Mouse (Mus musculus): Measurements from ENCODE around the gene Flt1.

Gene Flt1

DNA sequence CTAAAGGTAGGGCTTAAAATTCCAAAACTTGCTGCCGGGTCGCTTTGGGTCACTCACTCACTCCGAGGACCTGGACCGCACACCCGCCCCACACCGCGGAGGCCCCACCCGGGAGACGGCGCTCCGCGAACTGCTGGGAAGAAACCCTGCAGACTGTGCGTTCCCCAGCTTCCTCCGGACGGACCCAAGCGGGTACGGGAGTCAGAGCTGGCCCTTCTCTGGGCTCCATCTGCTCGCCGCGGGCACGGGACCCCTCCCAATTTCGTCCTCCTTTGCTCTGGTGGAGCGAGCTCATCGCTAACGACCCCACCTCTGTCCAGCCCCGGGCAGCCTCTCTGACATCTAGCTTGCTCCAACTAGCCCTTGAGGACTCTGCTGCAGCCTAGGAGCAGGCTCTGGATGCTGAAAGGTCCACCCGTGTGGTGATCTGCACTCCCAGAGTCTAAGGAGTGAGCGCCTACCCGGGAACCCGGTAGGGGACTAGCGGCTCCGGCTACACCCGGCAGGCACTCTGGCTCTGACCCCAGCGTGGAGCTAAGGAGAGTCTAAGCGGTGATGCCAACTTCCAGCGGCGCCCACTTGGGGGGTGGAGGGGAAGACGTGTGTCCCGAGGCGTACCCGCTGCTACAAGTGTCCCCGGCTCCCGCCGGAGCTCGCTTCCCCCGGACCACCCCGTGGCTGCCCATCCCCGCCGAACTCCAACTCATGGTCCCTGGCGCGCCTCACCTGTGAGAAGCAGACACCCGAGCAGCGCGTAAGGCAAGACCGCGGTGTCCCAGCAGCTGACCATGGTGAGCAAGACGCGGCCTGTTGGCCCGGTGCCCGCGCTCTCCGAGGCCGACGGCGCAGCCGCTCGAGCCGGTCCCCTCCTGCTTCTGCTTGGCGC lies 623 bp downstream of the Flt1 start:
- ATAC-seq (ENCODE audit: insufficient number of reproducible peaks, low FRiP score, low TSS enrichment) = no peak

DNA sequence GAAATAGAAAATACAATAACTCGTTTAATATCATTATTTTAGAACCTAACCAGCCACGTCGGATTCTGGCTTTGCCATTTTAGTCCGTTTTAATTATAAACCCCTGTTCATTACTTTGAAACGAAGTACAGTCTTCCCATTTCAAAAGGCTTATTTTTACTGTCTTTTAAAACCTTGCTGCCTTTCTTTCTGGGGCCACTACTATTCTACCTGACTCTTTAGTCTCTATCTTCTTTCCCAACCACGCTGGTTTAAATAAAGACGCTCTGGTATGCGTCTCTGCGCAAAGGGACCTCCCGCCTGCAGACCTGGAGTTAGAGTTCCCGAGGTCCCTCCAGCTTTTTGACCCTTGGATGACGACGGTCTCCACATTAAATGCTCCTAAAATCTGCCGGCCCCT lies 1.4 kb downstream of the Flt1 start:
- ATAC-seq (ENCODE audit: insufficient number of reproducible peaks, low FRiP score, low TSS enrichment) = no peak

DNA sequence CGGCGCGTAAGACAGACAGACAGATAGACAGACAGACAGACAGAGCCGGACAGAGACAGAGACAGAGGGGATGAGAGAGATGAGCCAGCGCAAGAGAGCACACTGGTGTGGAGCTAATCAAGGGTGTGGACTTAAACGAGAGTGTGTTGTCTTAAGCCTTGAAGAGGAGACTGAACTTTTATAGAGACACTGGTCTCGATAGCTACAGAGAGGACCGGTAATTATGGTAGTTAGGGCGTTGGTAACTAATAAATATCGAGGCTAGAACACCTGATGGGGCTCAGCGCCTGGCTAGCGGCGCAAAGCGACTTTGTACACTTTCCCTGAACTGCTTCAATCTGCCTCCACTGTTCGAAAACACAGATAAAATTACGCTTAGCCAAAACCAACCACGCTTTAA lies 2.0 kb downstream of the Flt1 start:
- no peak for ATAC-seq (ENCODE audit: insufficient number of reproducible peaks, low FRiP score, low TSS enrichment)

DNA sequence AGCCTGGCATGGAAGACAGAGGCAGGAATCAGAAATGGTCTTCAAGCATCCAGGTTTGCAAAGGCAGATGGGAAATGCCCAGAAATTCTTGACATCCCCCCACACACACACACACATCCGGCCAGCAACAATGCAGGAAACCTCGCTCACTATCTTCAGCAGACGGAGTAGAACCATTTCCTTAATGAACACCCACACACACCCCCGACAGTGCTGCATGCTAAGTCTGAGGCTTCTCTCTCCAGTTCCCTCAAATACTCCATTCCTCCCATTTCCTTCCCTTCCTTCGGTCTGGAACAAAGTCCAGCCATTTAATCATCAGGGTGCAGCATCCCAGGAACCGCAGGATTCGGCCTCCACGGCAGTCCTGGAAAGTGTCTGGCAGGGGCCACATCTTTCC lies 4.4 kb downstream of the Flt1 start:
- no peak for ATAC-seq (ENCODE audit: insufficient number of reproducible peaks, low FRiP score, low TSS enrichment)

DNA sequence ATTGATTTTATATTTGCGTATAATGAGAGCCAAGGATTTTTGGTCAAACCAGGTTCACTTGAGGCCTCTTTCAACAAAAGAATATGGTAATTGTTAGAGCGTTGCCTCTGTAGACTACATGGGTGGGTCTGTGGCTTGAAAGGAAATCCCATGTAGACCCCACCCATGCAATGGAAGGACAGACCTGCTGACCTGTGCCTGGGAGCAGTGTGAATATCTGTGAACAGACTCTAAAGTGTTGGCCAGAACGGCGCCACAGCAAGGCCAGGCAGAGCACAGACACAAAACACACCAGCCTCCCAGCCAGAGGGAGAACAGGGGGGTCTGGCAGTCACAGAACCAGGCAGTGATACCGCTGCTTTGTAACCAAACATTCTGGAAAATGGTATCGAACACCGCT lies 7.5 kb downstream of the Flt1 start:
- ATAC-seq (ENCODE audit: insufficient number of reproducible peaks, low FRiP score, low TSS enrichment) = no peak

DNA sequence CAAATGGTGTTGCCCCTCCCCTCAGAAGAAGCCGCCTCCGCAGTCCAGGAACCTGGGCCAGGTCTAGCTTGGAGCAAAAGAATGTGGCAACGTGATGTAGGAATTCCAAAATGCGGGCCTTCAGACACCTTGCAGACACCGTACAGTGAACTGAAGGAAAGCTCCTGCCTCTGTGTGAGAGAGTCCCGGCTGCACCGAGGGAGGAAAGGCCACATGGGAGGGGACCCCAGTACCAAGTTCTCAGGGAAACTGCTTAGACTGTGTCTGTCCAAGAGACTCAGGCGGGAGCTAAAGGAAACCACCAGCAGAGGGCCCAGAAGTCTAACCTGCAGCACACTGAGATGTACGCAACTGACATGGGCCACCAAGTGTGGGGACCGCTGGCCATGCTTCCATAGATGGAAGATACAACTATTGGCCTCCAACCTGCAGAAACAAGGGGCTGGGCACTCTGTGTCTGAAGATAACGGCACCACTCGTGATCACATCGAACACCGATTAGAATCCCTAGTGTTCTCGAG lies 9.1 kb downstream of the Flt1 start:
- ATAC-seq (ENCODE audit: insufficient number of reproducible peaks, low FRiP score, low TSS enrichment) = no peak

DNA sequence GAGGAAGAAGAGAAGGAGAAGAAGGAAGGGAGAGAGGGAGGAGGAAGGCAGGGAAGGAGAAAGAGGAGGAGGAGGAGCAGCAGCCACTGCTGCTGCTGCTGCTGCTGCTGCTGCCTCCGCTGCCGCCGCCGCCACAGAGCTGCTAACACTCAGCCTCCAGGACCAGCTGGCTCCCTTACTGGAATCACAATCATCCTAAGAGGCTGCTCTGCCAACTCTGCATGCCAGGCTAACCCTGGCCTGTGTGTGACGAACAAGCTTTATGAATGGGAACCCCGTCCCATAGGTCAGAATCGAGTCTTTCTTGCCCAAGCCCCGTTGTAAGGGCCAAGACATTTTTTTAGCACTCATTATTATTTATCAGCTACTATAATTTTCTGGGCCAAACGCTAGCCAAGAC lies 9.5 kb downstream of the Flt1 start:
- no peak for ATAC-seq (ENCODE audit: insufficient number of reproducible peaks, low FRiP score, low TSS enrichment)

DNA sequence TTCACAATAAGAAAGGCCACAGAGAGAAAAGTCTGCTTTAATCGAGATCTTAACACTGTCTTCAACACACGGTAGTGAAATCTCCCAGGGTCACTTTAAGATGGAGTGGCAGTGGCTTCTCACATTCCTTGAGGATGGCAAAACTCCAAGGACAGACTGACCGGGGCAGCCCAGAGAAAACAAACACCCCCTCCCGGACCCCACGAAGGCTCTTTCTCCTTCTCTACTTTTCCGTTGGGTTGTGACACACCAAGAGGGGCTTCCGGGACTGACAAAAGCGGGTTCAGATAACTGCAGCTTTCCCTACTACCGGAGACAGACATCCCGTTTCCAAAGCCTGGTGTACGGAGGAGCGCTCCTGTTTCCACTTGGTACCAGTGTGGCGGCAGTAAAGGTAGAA lies 10.4 kb downstream of the Flt1 start:
- no peak for ATAC-seq (ENCODE audit: insufficient number of reproducible peaks, low FRiP score, low TSS enrichment)

DNA sequence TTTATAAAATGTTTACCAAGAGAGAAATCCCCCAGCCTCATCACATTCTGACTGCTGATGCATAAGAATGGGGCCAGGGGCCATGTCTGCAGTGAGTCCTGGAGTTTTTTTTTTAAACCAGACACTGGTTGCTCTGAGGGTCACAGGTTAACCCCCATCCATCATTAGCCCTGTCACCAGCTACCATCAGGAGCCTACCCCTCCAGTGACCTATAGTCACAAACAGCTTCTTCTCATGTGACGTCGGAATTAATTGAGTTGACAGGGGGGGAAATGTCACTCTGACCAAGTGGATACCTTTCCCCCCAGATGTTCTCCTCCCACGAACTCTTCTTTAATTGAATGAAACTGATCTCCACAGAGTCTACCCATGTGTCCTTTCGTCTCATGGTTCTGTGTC lies 17.3 kb downstream of the Flt1 start:
- ATAC-seq (ENCODE audit: insufficient number of reproducible peaks, low FRiP score, low TSS enrichment) = no peak

DNA sequence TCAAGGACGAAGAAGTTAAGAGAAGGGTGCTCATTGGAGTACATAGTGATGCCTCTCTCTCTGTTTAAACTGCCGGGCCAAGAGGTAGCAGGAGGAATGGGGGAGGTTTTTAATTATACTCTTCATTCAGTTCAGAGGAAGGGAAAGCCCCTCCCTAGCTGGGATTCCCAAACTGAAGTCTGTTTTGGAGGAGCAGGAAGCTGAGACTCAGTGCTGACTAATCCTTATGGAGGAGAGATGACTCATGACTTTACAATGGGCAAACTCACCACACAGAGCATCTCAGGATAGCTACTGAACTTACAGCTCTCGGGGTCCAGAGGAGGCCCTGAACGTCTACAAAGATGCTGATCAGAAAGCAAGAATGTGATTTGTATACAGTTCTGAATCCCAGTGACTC lies 18.3 kb downstream of the Flt1 start:
- ATAC-seq (ENCODE audit: insufficient number of reproducible peaks, low FRiP score, low TSS enrichment) = no peak

DNA sequence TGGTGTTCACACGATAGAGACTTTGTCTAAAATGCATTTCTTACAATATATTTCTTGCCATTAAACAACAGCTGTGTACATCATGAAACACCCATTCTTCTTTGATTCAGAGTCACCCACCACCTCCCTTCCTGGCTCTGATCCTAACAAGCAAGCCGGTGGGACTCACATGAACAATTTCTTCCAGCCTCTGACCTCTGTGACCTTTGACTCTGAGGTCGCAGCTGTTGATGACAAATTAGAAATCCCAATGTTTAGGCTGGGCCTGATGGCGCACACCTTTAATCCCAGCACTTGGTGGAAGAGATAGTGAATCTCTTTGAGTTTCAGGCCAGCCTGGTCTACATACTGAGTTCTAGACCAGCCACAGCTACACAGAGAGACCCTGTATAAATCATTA lies 20.9 kb downstream of the Flt1 start:
- no peak for ATAC-seq (ENCODE audit: insufficient number of reproducible peaks, low FRiP score, low TSS enrichment)

DNA sequence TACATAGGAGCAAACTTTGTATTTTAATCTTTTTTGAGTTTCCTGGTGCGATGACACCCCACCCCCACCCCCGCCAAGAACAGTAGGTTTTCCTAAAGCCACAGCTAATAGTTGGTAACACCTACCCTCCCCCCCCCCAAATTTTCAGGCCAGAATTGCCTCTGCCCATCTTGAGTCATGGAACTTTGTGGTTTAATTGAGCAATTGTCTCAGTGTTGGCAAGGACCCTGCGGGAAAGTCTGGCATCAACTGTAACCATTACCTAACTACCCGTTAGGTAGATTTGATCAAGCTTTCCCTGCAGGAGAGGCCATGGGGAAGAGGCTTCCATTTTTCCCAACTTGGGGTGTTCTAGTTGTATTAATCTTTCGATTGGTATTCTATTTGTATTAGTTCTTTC lies 23.4 kb downstream of the Flt1 start:
- no peak for ATAC-seq (ENCODE audit: insufficient number of reproducible peaks, low FRiP score, low TSS enrichment)

DNA sequence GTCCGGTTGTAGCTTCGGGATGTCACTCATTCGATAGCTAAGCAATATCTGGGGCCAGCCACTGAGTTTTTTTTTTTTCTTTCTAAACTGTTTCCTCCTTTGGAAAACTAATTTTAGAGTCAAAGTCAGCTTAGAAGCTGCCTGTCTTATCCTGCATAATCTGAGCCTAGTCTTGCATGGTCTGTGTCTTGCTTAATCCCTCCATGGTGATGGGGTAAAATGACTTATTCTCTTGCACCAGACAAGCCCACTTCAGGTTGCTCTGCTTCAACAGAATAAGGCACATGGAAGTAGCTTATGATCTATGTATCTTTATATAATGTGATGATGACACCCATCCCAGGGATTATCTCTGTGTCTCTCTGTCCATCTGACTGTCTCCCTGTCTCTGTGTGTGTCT lies 24.8 kb downstream of the Flt1 start:
- no peak for ATAC-seq (ENCODE audit: insufficient number of reproducible peaks, low FRiP score, low TSS enrichment)

DNA sequence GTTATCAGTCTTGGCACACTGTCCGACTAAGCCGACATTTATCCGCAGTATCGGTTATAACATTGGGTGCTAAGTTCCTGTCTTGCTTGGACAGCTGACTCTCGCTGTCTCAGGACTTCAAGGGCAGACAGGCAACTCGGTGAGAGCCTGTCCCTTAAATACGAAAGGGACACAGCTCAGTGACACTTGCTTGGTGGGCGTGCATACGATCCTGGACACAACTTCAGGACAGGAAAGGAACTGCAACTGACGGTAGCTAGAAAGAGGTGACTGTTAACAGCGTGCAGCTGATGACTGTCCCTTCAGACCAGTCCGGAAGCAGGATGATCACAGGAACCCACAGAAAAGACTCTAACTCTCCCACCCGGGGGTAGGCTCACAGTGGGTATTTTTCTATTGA lies 27.8 kb downstream of the Flt1 start:
- no peak for ATAC-seq (ENCODE audit: insufficient number of reproducible peaks, low FRiP score, low TSS enrichment)

DNA sequence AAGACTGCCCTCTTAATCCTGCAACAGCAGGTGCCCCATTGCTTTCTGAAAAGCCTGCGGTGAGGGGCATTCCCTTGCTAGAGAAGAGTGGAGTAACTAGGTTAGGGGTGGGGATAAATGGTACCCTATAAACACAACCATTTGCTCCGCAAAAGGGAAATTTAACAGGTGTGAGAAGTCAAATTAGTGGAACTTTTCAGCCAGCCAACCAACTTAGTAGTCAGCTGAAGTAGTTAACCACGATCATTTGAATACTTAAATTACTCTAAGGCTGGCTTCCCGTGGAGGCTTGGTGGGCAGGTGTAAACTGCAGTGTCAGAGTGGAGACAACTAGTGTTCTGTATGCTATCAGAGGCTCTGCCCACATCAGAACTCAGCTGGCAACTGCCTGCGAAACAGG lies 28.6 kb downstream of the Flt1 start:
- no peak for ATAC-seq (ENCODE audit: insufficient number of reproducible peaks, low FRiP score, low TSS enrichment)

DNA sequence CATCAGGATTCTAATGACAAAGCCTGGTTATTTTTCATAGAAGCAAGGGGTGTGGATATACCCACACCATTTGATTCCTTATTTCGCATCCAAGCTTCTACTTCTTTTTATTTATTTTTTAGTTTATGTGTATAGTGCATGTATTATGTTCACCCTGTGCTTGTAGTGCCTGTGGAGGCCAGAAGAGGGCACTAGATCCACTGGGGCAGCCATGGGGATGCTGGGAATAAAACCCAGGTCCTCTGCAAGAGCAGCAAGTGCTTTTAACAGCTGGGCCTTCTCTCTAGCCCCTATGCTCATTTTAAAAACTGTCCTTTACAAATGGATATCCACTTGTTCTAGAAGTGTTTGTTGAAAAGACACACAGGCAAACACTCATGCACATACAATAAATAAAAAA lies 33.2 kb downstream of the Flt1 start:
- ATAC-seq (ENCODE audit: insufficient number of reproducible peaks, low FRiP score, low TSS enrichment) = no peak

DNA sequence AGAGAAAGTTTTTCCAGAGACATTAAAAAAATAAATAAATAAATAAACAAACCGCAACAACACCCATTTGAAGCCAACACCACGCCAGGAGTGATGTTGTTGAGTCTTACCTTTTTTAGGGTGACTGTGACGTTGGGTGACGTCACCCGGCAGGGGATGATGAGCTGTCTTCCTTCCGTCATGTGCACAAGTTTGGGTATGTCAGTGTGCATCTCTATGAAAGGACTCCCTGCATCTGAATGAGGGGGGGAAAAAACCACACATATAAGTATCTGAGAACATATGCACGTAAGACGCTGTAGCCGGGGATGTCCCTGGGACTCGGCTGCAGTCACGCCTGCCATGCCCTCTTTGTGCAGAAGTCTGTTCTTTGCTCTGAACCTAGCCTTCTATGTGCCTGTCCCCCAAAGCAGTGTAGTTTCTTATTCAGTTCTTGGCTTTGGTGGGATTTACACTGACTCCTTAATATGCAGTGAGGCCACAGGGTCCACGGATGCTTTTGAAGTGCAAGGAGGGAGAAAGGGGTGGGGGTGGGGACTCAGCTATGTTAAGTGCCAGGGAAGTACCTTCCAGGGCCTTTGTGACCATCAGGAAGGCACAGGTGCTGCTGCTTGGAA lies 42.0 kb downstream of the Flt1 start:
- no peak for ATAC-seq (ENCODE audit: insufficient number of reproducible peaks, low FRiP score, low TSS enrichment)

DNA sequence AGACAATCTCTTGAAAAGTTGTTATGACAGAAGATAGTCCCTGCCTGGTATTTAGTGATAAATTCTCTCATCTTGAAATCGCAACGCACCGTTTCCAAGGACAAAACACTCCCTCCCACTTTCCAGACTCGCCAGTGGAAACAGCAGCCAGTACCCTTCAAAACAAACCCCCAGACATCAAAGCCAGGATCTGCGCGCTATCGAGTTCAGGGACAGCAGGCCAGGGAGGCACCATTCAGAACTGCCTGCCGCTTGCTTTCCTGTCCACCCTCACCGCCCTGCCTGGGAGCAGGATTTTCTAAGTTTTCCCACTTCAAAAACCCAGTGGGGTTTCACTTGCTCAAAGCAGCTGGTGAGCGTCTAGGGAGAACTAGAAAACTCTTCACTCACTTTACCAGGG lies 44.6 kb downstream of the Flt1 start:
- no peak for ATAC-seq (ENCODE audit: insufficient number of reproducible peaks, low FRiP score, low TSS enrichment)

DNA sequence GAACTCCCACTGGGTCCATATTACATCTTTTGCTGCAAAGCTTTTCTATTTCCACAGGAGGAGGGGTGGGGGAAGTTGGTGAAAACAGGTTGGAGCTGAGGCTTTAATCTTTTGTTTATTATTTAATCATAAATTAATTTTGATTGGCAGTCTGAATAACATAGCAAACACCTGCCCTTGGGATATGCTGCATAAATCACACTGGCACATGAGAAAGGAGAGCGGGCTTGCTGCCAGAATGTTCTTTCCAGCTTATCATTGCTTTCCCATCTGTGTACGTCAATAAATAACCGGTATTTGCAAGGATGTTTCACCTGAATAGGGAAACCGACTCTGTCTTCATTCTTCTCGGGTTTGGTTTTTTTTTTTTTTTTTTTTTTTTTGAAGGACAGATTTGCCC lies 45.1 kb downstream of the Flt1 start:
- no peak for ATAC-seq (ENCODE audit: insufficient number of reproducible peaks, low FRiP score, low TSS enrichment)

DNA sequence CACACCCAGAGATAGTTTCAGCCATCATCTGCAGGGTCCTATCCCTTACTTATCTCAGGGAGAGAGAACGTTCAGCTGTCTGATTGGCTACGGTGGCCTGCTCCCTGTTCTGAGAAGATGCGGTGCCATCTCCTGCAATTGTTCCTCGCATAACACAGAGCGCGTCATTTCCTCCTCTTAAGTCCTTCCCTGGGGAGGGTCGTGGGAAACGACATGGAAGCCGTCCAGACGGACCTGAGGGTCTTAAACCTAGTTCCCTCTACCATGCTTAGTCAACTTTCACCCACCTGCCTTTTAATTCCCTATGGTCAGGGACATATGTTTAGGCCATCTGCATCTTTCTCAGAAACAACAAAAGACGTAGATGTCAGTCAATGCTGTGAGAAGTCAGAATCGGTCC lies 46.5 kb downstream of the Flt1 start:
- no peak for ATAC-seq (ENCODE audit: insufficient number of reproducible peaks, low FRiP score, low TSS enrichment)

DNA sequence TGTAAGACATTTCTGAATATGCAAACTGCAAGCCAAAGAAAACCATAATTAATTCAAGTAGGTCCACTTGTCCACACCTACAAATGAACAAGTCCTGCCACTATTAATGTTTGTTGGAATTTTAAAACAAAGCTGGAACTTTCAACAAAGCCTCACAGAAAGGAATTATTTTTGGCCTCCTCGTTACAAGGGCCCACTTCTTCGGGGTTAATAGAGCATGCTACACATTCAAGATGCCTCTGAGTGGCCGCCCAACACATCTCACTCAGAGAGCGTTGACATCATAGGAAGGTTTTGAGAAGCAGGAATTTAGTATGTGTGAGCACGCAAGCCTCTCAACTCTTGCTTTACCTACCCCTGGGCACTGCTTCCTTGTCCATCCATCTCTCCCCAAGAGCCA lies 50.0 kb downstream of the Flt1 start:
- no peak for ATAC-seq (ENCODE audit: insufficient number of reproducible peaks, low FRiP score, low TSS enrichment)
